In the genomic region with DNA sequence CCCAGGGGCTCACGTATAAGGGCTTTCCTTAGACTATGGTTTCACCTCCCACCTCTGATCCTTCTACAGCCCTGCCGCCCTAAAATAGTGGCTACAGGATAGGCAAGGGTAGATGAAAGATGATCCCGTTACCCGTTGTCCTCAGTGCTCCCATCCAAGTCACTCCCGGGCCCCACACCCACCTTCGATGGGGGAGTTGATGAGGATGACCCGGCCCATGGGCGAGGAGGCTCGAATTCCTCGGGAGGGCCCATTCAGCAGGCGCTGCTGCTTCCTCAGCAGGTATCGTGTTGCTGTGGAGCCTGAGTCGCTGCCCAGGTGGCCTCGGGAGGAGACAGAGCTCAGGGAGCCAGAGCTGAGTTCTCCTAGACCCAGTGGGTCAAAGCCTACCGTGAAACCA, we compare ENCODE assay signal across 25 mouse cellular contexts. TPM values are rescaled to one million over a fixed set of nuclear protein-coding genes. Genes with fewer than 3 reads are reported as not detected.
DNase-seq lines count a peak whose midpoint lies in the region; ATAC-seq and TF ChIP-seq lines count a peak whose summit lies in the region.
"Had no signal": no experiment of that assay in that cellular context is flagged by ENCODE, and none has a peak within 500 bp of the region (broad histone marks: within the 10 kb centered on the region; RNA-seq: fewer than 3 reads in every experiment).

No protein-coding gene starts in this region.

- no peak overlapping the region for H3K9ac ChIP-seq in kidney, embryonic 14.5 days (ENCODE audit: low read depth, low read length)
- H3K9ac ChIP-seq in midbrain, postnatal 0 days (replicated peaks; ENCODE audit: low read length, poor library complexity, severe bottlenecking) = no peak overlapping the region
- no peak overlapping the region for H3K9ac ChIP-seq in midbrain, embryonic 13.5 days (replicated peaks)
- H3K9ac ChIP-seq: embryonic facial prominence, embryonic 12.5 days; forebrain, embryonic 12.5 days; limb, embryonic 15.5 days; liver, embryonic 14.5 days; lung, embryonic 14.5 days; midbrain, embryonic 15.5 days had no signal

- 18% methylated on average over 15 of the region's 15 CpGs for WGBS in kidney, embryonic 14.5 days
- 55% methylated on average over 15 of the region's 15 CpGs for WGBS in midbrain, postnatal 0 days
- WGBS in midbrain, embryonic 13.5 days = 52% methylated on average over 15 of the region's 15 CpGs

- peak; percentile 18; the same call in 1 of the 2 replicates for ATAC-seq in kidney, embryonic 14.5 days (ENCODE audit: low FRiP score, low TSS enrichment)
- ATAC-seq in midbrain, postnatal 0 days (ENCODE audit: low FRiP score) = no peak
- ATAC-seq in midbrain, embryonic 13.5 days = no peak
- ATAC-seq: hindbrain, postnatal 0 days; intestine, embryonic 16.5 days; midbrain, embryonic 15.5 days had no signal

- peak; percentile 52 for DNase-seq in cerebellum, adult 11-12 months
- DNase-seq in cerebellum, postnatal 25 days = no peak
- no peak for DNase-seq in kidney, adult 18-20 months
- DNase-seq in midbrain, postnatal 0 days (ENCODE audit: low spot score) = no peak
- peak; percentile 47 to 60 for DNase-seq in gastrocnemius, postnatal 36 days
- no peak for DNase-seq in left cerebral cortex, adult 11 months (ENCODE audit: low spot score)
- DNase-seq: adrenal gland, postnatal 10 days; cerebellum, adult 8-10 months; kidney, postnatal 4 days; lung, embryonic 14.5 days; thymus, adult 18-20 months; thymus, postnatal 36 days had no signal

- H3K27ac ChIP-seq in kidney, embryonic 14.5 days (ENCODE audit: low read depth, low read length) = no peak overlapping the region
- no peak overlapping the region for H3K27ac ChIP-seq in midbrain, postnatal 0 days (ENCODE audit: low read depth, low read length)
- no peak overlapping the region for H3K27ac ChIP-seq in midbrain, embryonic 13.5 days
- H3K27ac ChIP-seq: embryonic facial prominence, embryonic 12.5 days; forebrain, embryonic 12.5 days; heart, embryonic 10.5 days; hindbrain, postnatal 0 days; limb, embryonic 15.5 days; liver, embryonic 14.5 days; midbrain, embryonic 15.5 days had no signal

- H3K9me3 ChIP-seq in kidney, embryonic 14.5 days (ENCODE audit: control insufficient read depth, low read length) = no peaks in the 10 kb centered on the region
- no peaks in the 10 kb centered on the region for H3K9me3 ChIP-seq in midbrain, postnatal 0 days (ENCODE audit: low read length)
- H3K9me3 ChIP-seq in midbrain, embryonic 13.5 days = no peaks in the 10 kb centered on the region
- H3K9me3 ChIP-seq: embryonic facial prominence, embryonic 12.5 days; forebrain, embryonic 12.5 days; heart, embryonic 10.5 days; limb, embryonic 15.5 days; megakaryocyte, embryonic 14.5 days; midbrain, embryonic 15.5 days had no signal

- no peaks in the 10 kb centered on the region for H3K36me3 ChIP-seq in kidney, embryonic 14.5 days (ENCODE audit: control insufficient read depth, insufficient read depth, low read length)
- peaks cover 8% of the 10 kb centered on the region; the same call in 1 of the 2 replicates for H3K36me3 ChIP-seq in midbrain, postnatal 0 days (ENCODE audit: insufficient read depth, low read length)
- H3K36me3 ChIP-seq in midbrain, embryonic 13.5 days = peaks cover 4% of the 10 kb centered on the region; the same call in 1 of the 2 replicates
- H3K36me3 ChIP-seq: embryonic facial prominence, embryonic 12.5 days; forebrain, embryonic 12.5 days; heart, embryonic 10.5 days had no signal

- intact Hi-C loops in gastrocnemius, postnatal 36 days (cut with DNase I) = no loop called here

- H3K4me1 ChIP-seq in kidney, embryonic 14.5 days (ENCODE audit: control insufficient read depth, insufficient read depth, low read length) = peaks cover 27% of the 10 kb centered on the region
- peaks cover 5% of the 10 kb centered on the region; the same call in 1 of the 2 replicates for H3K4me1 ChIP-seq in midbrain, postnatal 0 days (ENCODE audit: insufficient read depth, low read length)
- peaks cover 32% of the 10 kb centered on the region for H3K4me1 ChIP-seq in midbrain, embryonic 13.5 days (replicated peaks)

- no peak overlapping the region for H3K4me3 ChIP-seq in kidney, embryonic 14.5 days (ENCODE audit: low read length)
- H3K4me3 ChIP-seq in midbrain, postnatal 0 days (ENCODE audit: low read depth, low read length) = peak overlapping the region; percentile 6; the same call in 1 of the 2 replicates
- H3K4me3 ChIP-seq in midbrain, embryonic 13.5 days (replicated peaks) = no peak overlapping the region
- H3K4me3 ChIP-seq: embryonic facial prominence, embryonic 12.5 days; erythroblast, embryonic 14.5 days; forebrain, embryonic 12.5 days; limb, embryonic 15.5 days; megakaryocyte, embryonic 14.5 days had no signal

- H3K27me3 ChIP-seq in kidney, embryonic 14.5 days (ENCODE audit: control insufficient read depth, insufficient read depth, low read length) = peaks cover 17% of the 10 kb centered on the region
- H3K27me3 ChIP-seq in midbrain, postnatal 0 days (ENCODE audit: insufficient read depth, low read length) = no peaks in the 10 kb centered on the region; the same call in 1 of the 2 replicates
- H3K27me3 ChIP-seq in midbrain, embryonic 13.5 days = peaks cover 23% of the 10 kb centered on the region

- TF ChIP-seq CTCF in midbrain, postnatal 0 days (IDR thresholded peaks at IDR 0.05) = no peak

- H3K4me2 ChIP-seq in kidney, embryonic 14.5 days (replicated peaks; ENCODE audit: low read depth, low read length) = no peak overlapping the region; the same call in 1 of the 2 replicates
- peak overlapping the region; percentile 77; the same call in 1 of the 2 replicates for H3K4me2 ChIP-seq in midbrain, postnatal 0 days (ENCODE audit: low read depth, low read length, poor library complexity, severe bottlenecking)
- no peak overlapping the region for H3K4me2 ChIP-seq in midbrain, embryonic 13.5 days (replicated peaks)
- H3K4me2 ChIP-seq: embryonic facial prominence, embryonic 12.5 days had no signal

RNA-seq across cellular contexts. Expression of gene Pdzd7, which starts 0.3 kb away (rescaled TPM):
- 1.3 and 1.4 TPM in 2 replicates for polyA plus RNA-seq in kidney, embryonic 14.5 days (2014; fragmentation: Nextera tagmentation; extraction: Ambion mirVana)
- 5.9 and 7.2 TPM in 2 replicates for total RNA-seq in midbrain, postnatal 0 days (2014; rRNA removed)
- polyA plus RNA-seq in midbrain, postnatal 0 days (2015; fragmentation: Nextera tagmentation; extraction: Ambion mirVana) = 2.9 and 3.4 TPM in 2 replicates
- polyA plus RNA-seq in midbrain, embryonic 13.5 days (2015; fragmentation: Nextera tagmentation; extraction: Ambion mirVana) = 1.3 and 1.8 TPM in 2 replicates
- total RNA-seq in gastrocnemius, postnatal 36 days (2021) = 1 to 10 TPM; 5.1 to 5.7 TPM
- total RNA-seq: hematopoietic stem cell, adult 5-6 weeks had no signal
- polyA plus RNA-seq: erythroblast, embryonic 14.5 days had no signal

RNA-seq across cellular contexts. Expression of gene Sfxn3, which starts 2.1 kb away (rescaled TPM):
- polyA plus RNA-seq in kidney, embryonic 14.5 days (2014; fragmentation: Nextera tagmentation; extraction: Ambion mirVana) = 11.0 and 18.3 TPM in 2 replicates
- total RNA-seq in midbrain, postnatal 0 days (2014; rRNA removed) = 72.2 and 85.8 TPM in 2 replicates
- polyA plus RNA-seq in midbrain, postnatal 0 days (2015; fragmentation: Nextera tagmentation; extraction: Ambion mirVana) = 101 and 102 TPM in 2 replicates
- 58.1 and 61.2 TPM in 2 replicates for polyA plus RNA-seq in midbrain, embryonic 13.5 days (2015; fragmentation: Nextera tagmentation; extraction: Ambion mirVana)
- 10 to 100 TPM; 17.8 to 19.8 TPM for total RNA-seq in gastrocnemius, postnatal 36 days (2021)

RNA-seq across cellular contexts. Expression of gene Kazald1, which starts 29.8 kb away (rescaled TPM):
- polyA plus RNA-seq in kidney, embryonic 14.5 days (2014; fragmentation: Nextera tagmentation; extraction: Ambion mirVana) = 10.7 and 10.9 TPM in 2 replicates
- 0.94 and 2.2 TPM in 2 replicates for total RNA-seq in midbrain, postnatal 0 days (2014; rRNA removed)
- 2.2 and 2.3 TPM in 2 replicates for polyA plus RNA-seq in midbrain, postnatal 0 days (2015; fragmentation: Nextera tagmentation; extraction: Ambion mirVana)
- 0.94 and 1.1 TPM in 2 replicates for polyA plus RNA-seq in midbrain, embryonic 13.5 days (2015; fragmentation: Nextera tagmentation; extraction: Ambion mirVana)
- 1 to 10 TPM; 3.9 to 7.8 TPM for total RNA-seq in gastrocnemius, postnatal 36 days (2021)
- polyA plus RNA-seq: erythroblast, embryonic 14.5 days had no signal

RNA-seq across cellular contexts. Expression of gene Lzts2, which starts 31.0 kb away (rescaled TPM):
- polyA plus RNA-seq in kidney, embryonic 14.5 days (2014; fragmentation: Nextera tagmentation; extraction: Ambion mirVana) = 59.1 and 68.2 TPM in 2 replicates
- 32.8 and 40.4 TPM in 2 replicates for total RNA-seq in midbrain, postnatal 0 days (2014; rRNA removed)
- 12.9 TPM in 2 replicates for polyA plus RNA-seq in midbrain, postnatal 0 days (2015; fragmentation: Nextera tagmentation; extraction: Ambion mirVana)
- polyA plus RNA-seq in midbrain, embryonic 13.5 days (2015; fragmentation: Nextera tagmentation; extraction: Ambion mirVana) = 24.6 and 30.9 TPM in 2 replicates
- total RNA-seq in gastrocnemius, postnatal 36 days (2021) = 10 to 100 TPM; 19.3 to 20.1 TPM

RNA-seq across cellular contexts. Expression of gene Mrpl43, which starts 39.0 kb away (rescaled TPM):
- polyA plus RNA-seq in kidney, embryonic 14.5 days (2014; fragmentation: Nextera tagmentation; extraction: Ambion mirVana) = 69.9 and 83.2 TPM in 2 replicates
- 55.7 and 87.6 TPM in 2 replicates for total RNA-seq in midbrain, postnatal 0 days (2014; rRNA removed)
- 98.8 and 105 TPM in 2 replicates for polyA plus RNA-seq in midbrain, postnatal 0 days (2015; fragmentation: Nextera tagmentation; extraction: Ambion mirVana)
- 91.3 and 91.5 TPM in 2 replicates for polyA plus RNA-seq in midbrain, embryonic 13.5 days (2015; fragmentation: Nextera tagmentation; extraction: Ambion mirVana)
- 10 to 100 TPM; 33.7 to 35.1 TPM for total RNA-seq in gastrocnemius, postnatal 36 days (2021)

Comparison
In these comparisons a context has a peak if more than half of its experiments do, and no peak if none do; other contexts are left out.
1. DNase-seq: peak in cerebellum, adult 11-12 months (single experiment) and gastrocnemius, postnatal 36 days (2 of 2); none in cerebellum, postnatal 25 days (0 of 2), kidney, adult 18-20 months (single experiment), midbrain, postnatal 0 days (single experiment) and left cerebral cortex, adult 11 months (single experiment).